Mouse (Mus musculus) heart, embryonic 11.5 days (tissue): ENCODE measurements around the gene Gsc. TPM values are rescaled to one million over a fixed set of nuclear protein-coding genes. Genes with fewer than 3 reads are reported as not detected.

Experiments used
- ATAC-seq: fragments of 200-750 bp; cut with Nextera tagmentation; replicated peaks from 2 replicates; pipeline ENCODE4 v1.8.0; 2017; ENCODE audit warnings: moderate library complexity; ENCODE audit not compliant: insufficient number of reproducible peaks, low FRiP score, low TSS enrichment
- H3K27ac ChIP-seq: fragments of 300-500 bp; sonication (generic); 2 replicates; pipeline ENCODE4 v1.5.1; 2014; ENCODE audit warnings: mild to moderate bottlenecking, low read depth, low read length
- H3K27me3 ChIP-seq: fragments of 300-500 bp; sonication (generic); 2 replicates; pipeline ENCODE4 v1.6.1; 2014; ENCODE audit warnings: mild to moderate bottlenecking, low read length, mixed read lengths; ENCODE audit not compliant: control insufficient read depth, insufficient read depth
- H3K36me3 ChIP-seq: fragments of 300-500 bp; sonication (generic); 2 replicates; pipeline ENCODE4 v1.6.1; 2014; ENCODE audit warnings: mild to moderate bottlenecking, low read length, moderate library complexity, mixed read lengths; ENCODE audit not compliant: control insufficient read depth, insufficient read depth
- H3K4me1 ChIP-seq: fragments of 300-500 bp; sonication (generic); 2 replicates; pipeline ENCODE4 v1.6.1; 2014; ENCODE audit warnings: low read length; ENCODE audit not compliant: control insufficient read depth, insufficient read depth
- H3K4me2 ChIP-seq: fragments of 300-500 bp; sonication (generic); 2 replicates; pipeline ENCODE4 v1.6.1; 2014; ENCODE audit warnings: mild to moderate bottlenecking, moderate library complexity
- H3K4me3 ChIP-seq: fragments of 300-500 bp; sonication (generic); 2 replicates; pipeline ENCODE4 v1.5.1; 2014; ENCODE audit warnings: low read depth, low read length
- H3K9ac ChIP-seq: fragments of 300-500 bp; sonication (generic); 2 replicates; pipeline ENCODE4 v1.6.1; 2014; ENCODE audit warnings: mild to moderate bottlenecking, low read depth, low read length, moderate library complexity
- H3K9me3 ChIP-seq: fragments of 300-500 bp; sonication (generic); replicated peaks from 2 replicates; pipeline ENCODE4 v1.6.1; 2016; ENCODE audit warnings: low read length; ENCODE audit not compliant: control insufficient read depth
- WGBS: fragments of 180-500 bp; shearing (Covaris S2); extraction: QIAGEN DNeasy Blood & Tissue Kit; methylation state at CpG from one replicate; pipeline ENCODE4 v1.1.7; 2014; ENCODE audit not compliant: insufficient replicate concordance; 5-methylcytosine and 5-hydroxymethylcytosine counted together
- polyA plus RNA-seq: library from polyadenylated mRNA; unstranded; fragments of >200 nt; fragmentation: Nextera tagmentation; extraction: Ambion mirVana; gene quantifications from 2 replicates; pipeline ENCODE4 v1.2.1, GENCODE M21; 2014

Gsc gene
- polyA plus RNA-seq, result 1.5 and 2.1 TPM in 2 replicates

GRCm38 (mm10) chr12:104472601-104473424, at the start of gene Gsc:
Gene Gsc, minus strand, starts transcription at chr12:104473330.
- H3K27ac ChIP-seq, result no peak within 1 kb of the TSS
- under 1% methylated on average over 92 of the region's 97 CpGs for WGBS
- 0 out of 2 replicates have a peak, but pooled peaks have one; percentile 12 for ATAC-seq
- H3K4me2 ChIP-seq, result peak within 1 kb of the TSS; percentile 76
- H3K27me3 ChIP-seq, result peaks cover 72% of the 10 kb centered on the region
- H3K9ac ChIP-seq, result peak within 1 kb of the TSS; percentile 34; the same call in 1 of the 2 replicates
- H3K9me3 ChIP-seq, result no peaks in the 10 kb centered on the region
- H3K4me3 ChIP-seq, result peak within 1 kb of the TSS; percentile 57
- H3K4me1 ChIP-seq, result peaks cover 30% of the 10 kb centered on the region
- no peaks in the 10 kb centered on the region for H3K36me3 ChIP-seq

DNA sequence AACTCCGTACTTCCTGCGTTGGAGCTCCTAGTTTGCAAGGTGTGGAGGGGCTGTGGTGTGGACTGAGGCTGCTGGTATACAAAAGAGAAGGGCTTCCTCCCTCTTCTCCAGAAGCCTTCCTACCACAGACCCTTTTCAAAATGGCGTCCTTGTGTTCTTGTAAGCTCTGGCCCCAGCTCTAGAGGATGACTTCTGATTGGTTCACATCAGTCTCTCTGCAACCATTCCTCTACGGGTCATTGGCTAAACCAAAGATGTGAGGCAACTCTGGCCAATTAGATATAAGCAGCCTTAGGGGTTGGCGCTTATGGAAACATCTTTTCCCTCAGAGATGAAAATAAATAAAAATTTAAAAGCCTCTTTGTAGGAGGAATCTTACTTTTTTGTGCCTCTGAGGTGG, 46.6 kb upstream of the Gsc start:
- Histone ChIP-seq H3K4me3 (no peak overlapping the region), H3K4me2 (no peak overlapping the region), H3K9ac (no peak overlapping the region), H3K36me3 (no peaks in the 10 kb centered on the region), H3K27me3 (no peaks in the 10 kb centered on the region), H3K9me3 (no peaks in the 10 kb centered on the region; the same call in 1 of the 2 replicates), H3K27ac (no peak overlapping the region), H3K4me1 (no peaks in the 10 kb centered on the region)
- WGBS, result 80% methylated on average over 5 of the region's 5 CpGs
- ATAC-seq, result no peak

DNA sequence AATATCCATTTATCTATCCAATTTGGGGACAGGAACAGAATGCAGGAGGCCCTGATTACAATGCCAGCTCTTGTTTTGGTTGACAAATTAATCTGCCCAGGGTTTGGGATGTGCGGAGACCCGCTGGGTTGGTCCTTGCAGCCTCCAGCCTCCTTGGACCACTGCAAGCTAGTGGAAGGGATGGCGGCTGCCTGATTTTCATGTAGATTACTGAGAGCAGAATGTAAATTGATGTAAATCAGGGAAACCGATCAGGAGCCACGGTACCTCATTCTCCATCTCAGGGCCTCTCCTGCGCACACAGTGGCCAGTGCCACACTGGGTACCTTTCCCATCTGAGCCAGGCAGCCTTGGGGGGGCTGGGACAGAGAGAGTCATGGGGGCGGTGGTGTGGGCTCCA, 34.8 kb upstream of the Gsc start:
- 64% methylated on average over 7 of the region's 7 CpGs for WGBS
- no peak overlapping the region for H3K4me2 ChIP-seq

DNA sequence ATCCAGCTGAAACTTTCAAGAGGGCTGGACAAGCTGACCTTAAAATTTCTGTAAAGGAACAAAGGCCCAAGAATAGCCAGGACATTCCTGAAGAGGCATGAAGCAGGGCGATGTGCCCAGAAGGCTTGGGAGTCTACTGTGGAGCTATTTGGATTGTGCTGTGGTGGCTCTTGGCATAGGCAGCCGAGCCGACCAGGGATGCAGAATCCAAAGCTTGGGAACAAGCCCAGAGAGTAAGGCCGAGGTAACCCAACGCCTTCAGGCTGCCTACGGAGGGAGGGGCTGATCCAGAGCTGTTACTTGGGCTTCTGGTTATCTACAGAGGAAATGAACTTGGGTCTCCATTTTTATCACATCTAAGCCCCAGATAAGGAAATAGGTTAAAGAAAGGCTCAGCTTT, 18.9 kb upstream of the Gsc start:
- Histone ChIP-seq H3K9me3 (no peaks in the 10 kb centered on the region), H3K9ac (no peak overlapping the region), H3K4me2 (no peak overlapping the region), H3K4me3 (no peak overlapping the region), H3K4me1 (peaks cover 2% of the 10 kb centered on the region; the same call in 1 of the 2 replicates), H3K27ac (no peak overlapping the region), H3K27me3 (peaks cover 4% of the 10 kb centered on the region; the same call in 1 of the 2 replicates), H3K36me3 (no peaks in the 10 kb centered on the region)
- 32% methylated on average over 6 of the region's 6 CpGs for WGBS
- ATAC-seq, result no peak

More for the DNA sequence above, 34.8 kb upstream of the Gsc start:
- Histone ChIP-seq H3K4me1 (no peaks in the 10 kb centered on the region), H3K36me3 (no peaks in the 10 kb centered on the region), H3K4me3 (no peak overlapping the region), H3K27me3 (peaks cover 3% of the 10 kb centered on the region), H3K27ac (no peak overlapping the region), H3K9ac (no peak overlapping the region), H3K9me3 (no peaks in the 10 kb centered on the region)
- ATAC-seq, result no peak

- no peaks in the 10 kb centered on the region for H3K4me1 ChIP-seq
- 21% methylated on average over 8 of the region's 8 CpGs for WGBS
- no peak for ATAC-seq
- H3K4me3 ChIP-seq, result no peak overlapping the region
- H3K9ac ChIP-seq, result no peak overlapping the region
- no peaks in the 10 kb centered on the region for H3K36me3 ChIP-seq
- H3K27me3 ChIP-seq, result peaks cover 24% of the 10 kb centered on the region
- H3K9me3 ChIP-seq, result no peaks in the 10 kb centered on the region
- H3K4me2 ChIP-seq, result no peak overlapping the region
- H3K27ac ChIP-seq, result no peak overlapping the region
Measured at GRCm38 (mm10) chr12:104486205-104486604, 13.1 kb upstream of the Gsc start.

GRCm38 (mm10) chr12:104485161-104485560, 12.0 kb upstream of the Gsc start:
- WGBS, result 21% methylated on average over 3 of the region's 3 CpGs

GRCm38 (mm10) chr12:104481007-104481406, 7.9 kb upstream of the Gsc start:
- Histone ChIP-seq H3K4me2 (no peak overlapping the region), H3K27me3 (peaks cover 64% of the 10 kb centered on the region), H3K36me3 (no peaks in the 10 kb centered on the region), H3K4me3 (no peak overlapping the region), H3K27ac (no peak overlapping the region), H3K9me3 (no peaks in the 10 kb centered on the region), H3K4me1 (no peaks in the 10 kb centered on the region), H3K9ac (no peak overlapping the region)
- ATAC-seq, result no peak
- 72% methylated on average over 10 of the region's 10 CpGs for WGBS

More at GRCm38 (mm10) chr12:104485161-104485560, 12.0 kb upstream of the Gsc start:
- Histone ChIP-seq H3K27ac (no peak overlapping the region), H3K9me3 (no peaks in the 10 kb centered on the region), H3K36me3 (no peaks in the 10 kb centered on the region), H3K4me1 (no peaks in the 10 kb centered on the region), H3K4me2 (no peak overlapping the region), H3K27me3 (peaks cover 34% of the 10 kb centered on the region), H3K9ac (no peak overlapping the region), H3K4me3 (no peak overlapping the region)
- no peak for ATAC-seq

DNA sequence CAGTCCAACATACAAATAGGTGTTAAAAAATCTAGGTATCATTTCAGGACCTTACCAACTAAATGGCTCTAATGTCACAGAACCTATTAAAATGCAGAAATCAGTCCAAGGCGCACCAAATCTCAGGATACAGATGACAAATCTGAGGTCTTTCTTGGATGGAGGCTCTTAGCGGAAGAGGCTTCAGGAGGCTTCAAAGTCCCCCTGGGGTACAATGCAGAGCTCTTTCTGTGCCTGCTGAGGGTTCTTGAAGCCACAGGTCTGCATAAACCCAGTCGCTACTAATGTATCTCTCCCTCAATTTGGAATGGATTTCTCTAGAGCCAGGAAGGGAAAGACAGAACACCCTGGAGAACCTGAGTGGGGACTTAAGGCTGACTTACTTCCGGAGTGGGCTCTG, 5.1 kb upstream of the Gsc start:
- no peak overlapping the region for H3K4me2 ChIP-seq

More for the DNA sequence above, 5.1 kb upstream of the Gsc start:
- Histone ChIP-seq H3K4me1 (peaks cover 5% of the 10 kb centered on the region; the same call in 1 of the 2 replicates), H3K36me3 (no peaks in the 10 kb centered on the region), H3K9me3 (no peaks in the 10 kb centered on the region), H3K27me3 (peaks cover 71% of the 10 kb centered on the region), H3K9ac (no peak overlapping the region), H3K4me3 (no peak overlapping the region), H3K27ac (no peak overlapping the region)
- ATAC-seq, result no peak
- 0% methylated on average over 4 of the region's 4 CpGs for WGBS
